Mouse (Mus musculus) liver, postnatal 0 days (tissue): ENCODE results near the gene Bcas2.

ENCODE experiments used
- CTCF ChIP-seq: sonication (generic); IDR thresholded peaks from 2 replicates; pipeline ENCODE4 v1.5.1; 2016; ENCODE audit warnings: antibody characterized with exemption, low read depth
- EP300 ChIP-seq: IDR thresholded peaks from 2 replicates; pipeline ENCODE4 v1.6.1; 2016; ENCODE audit warnings: antibody characterized with exemption, low read depth, mild to moderate bottlenecking

DNA sequence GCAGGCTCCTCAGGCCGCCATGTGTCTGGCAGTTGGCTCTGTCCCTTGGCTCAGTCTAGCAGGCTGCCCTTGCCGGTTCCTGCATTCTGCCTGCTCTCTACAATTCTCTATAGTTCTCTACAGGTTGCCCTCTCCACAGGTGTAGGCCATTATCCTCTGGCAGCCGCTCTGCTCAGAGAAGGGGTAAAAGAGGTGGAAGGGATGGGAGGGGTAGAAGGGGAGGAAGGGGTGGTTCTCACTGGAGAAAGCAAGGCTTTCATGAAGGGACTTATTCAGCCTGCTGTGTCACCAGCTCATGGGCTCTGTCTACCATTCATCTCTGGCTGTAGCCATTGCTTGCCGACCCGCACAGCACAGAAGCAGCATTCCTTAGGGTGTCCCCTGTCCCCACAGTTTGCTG lies 17.0 kb downstream of the Bcas2 start:
- TF ChIP-seq CTCF (no peak), EP300 (no peak)
